16 mouse cellular contexts compared by ENCODE assay signal in genomic region chr14:77214848-77215247, GRCm38 (mm10). TPM values are rescaled to one million over a fixed set of nuclear protein-coding genes. Genes with fewer than 3 reads are reported as not detected.
DNase-seq lines count a peak whose midpoint lies in the region; ATAC-seq lines count a peak whose summit lies in the region.
"Had no signal": no experiment of that assay in that cellular context is flagged by ENCODE, and none has a peak within 500 bp of the region (broad histone marks: within the 10 kb centered on the region; RNA-seq: fewer than 3 reads in every experiment).

No protein-coding gene starts in this region.

- no peak overlapping the region for H3K27ac ChIP-seq in heart, embryonic 12.5 days (ENCODE audit: poor library complexity, severe bottlenecking)
- no peak overlapping the region for H3K27ac ChIP-seq in intestine, embryonic 15.5 days
- H3K27ac ChIP-seq: forebrain, embryonic 12.5 days; liver, embryonic 13.5 days; lung, embryonic 15.5 days; midbrain, embryonic 12.5 days; neural tube, embryonic 13.5 days had no signal

- intact Hi-C loops in left cerebral cortex, postnatal 14 days (cut with DNase I): no loop called here

- peak; percentile 61 for DNase-seq in heart, adult 11 months
- peak; percentile 39 to 48 for DNase-seq in right cerebral cortex, adult 2 months (ENCODE audit: low spot score in 2 of 2)
- DNase-seq in right cerebral cortex, postnatal 14 days: no peak
- DNase-seq in left cerebral cortex, postnatal 14 days (ENCODE audit: low spot score in 2 of 2): peak; percentile 45 to 63
- DNase-seq in lung, postnatal 10 days: no peak
- DNase-seq: cerebellum, adult 18-20 months; kidney, adult 8-10 months; kidney, postnatal 36 days; liver, embryonic 13.5 days had no signal

- no peaks in the 10 kb centered on the region for H3K27me3 ChIP-seq in heart, embryonic 12.5 days (replicated peaks)
- no peaks in the 10 kb centered on the region for H3K27me3 ChIP-seq in intestine, embryonic 15.5 days (replicated peaks)
- H3K27me3 ChIP-seq: forebrain, embryonic 12.5 days; liver, embryonic 13.5 days; lung, embryonic 15.5 days; midbrain, embryonic 12.5 days; neural tube, embryonic 13.5 days had no signal

- H3K4me3 ChIP-seq in heart, embryonic 12.5 days: no peak overlapping the region
- no peak overlapping the region for H3K4me3 ChIP-seq in intestine, embryonic 15.5 days (replicated peaks)
- H3K4me3 ChIP-seq: forebrain, embryonic 12.5 days; liver, embryonic 13.5 days; lung, embryonic 15.5 days; midbrain, embryonic 12.5 days; neural tube, embryonic 13.5 days had no signal

- no peak for ATAC-seq in heart, embryonic 12.5 days (ENCODE audit: insufficient number of reproducible peaks, low FRiP score)
- no peak for ATAC-seq in intestine, embryonic 15.5 days

- no peak overlapping the region for H3K9ac ChIP-seq in heart, embryonic 12.5 days
- H3K9ac ChIP-seq in intestine, embryonic 15.5 days: no peak overlapping the region
- H3K9ac ChIP-seq: forebrain, embryonic 12.5 days; liver, embryonic 13.5 days; lung, embryonic 15.5 days; midbrain, embryonic 12.5 days; neural tube, embryonic 13.5 days had no signal

- H3K4me1 ChIP-seq in heart, embryonic 12.5 days (replicated peaks): no peaks in the 10 kb centered on the region
- no peaks in the 10 kb centered on the region for H3K4me1 ChIP-seq in intestine, embryonic 15.5 days (replicated peaks)
- H3K4me1 ChIP-seq: liver, embryonic 13.5 days; lung, embryonic 15.5 days had no signal

- 82% methylated on average over 6 of the region's 6 CpGs for WGBS in heart, embryonic 12.5 days
- 80% methylated on average over 6 of the region's 6 CpGs for WGBS in intestine, embryonic 15.5 days

- no peaks in the 10 kb centered on the region for H3K36me3 ChIP-seq in heart, embryonic 12.5 days
- H3K36me3 ChIP-seq in intestine, embryonic 15.5 days: no peaks in the 10 kb centered on the region
- H3K36me3 ChIP-seq: forebrain, embryonic 12.5 days; liver, embryonic 13.5 days; lung, embryonic 15.5 days; midbrain, embryonic 12.5 days; neural tube, embryonic 13.5 days had no signal

- no peak overlapping the region for H3K4me2 ChIP-seq in heart, embryonic 12.5 days
- no peak overlapping the region for H3K4me2 ChIP-seq in intestine, embryonic 15.5 days (replicated peaks)
- H3K4me2 ChIP-seq: forebrain, embryonic 12.5 days; liver, embryonic 13.5 days; lung, embryonic 15.5 days; midbrain, embryonic 12.5 days; neural tube, embryonic 13.5 days had no signal

- no peaks in the 10 kb centered on the region for H3K9me3 ChIP-seq in heart, embryonic 12.5 days (replicated peaks)
- no peaks in the 10 kb centered on the region for H3K9me3 ChIP-seq in intestine, embryonic 15.5 days
- H3K9me3 ChIP-seq: forebrain, embryonic 12.5 days; liver, embryonic 13.5 days; lung, embryonic 15.5 days; midbrain, embryonic 12.5 days; neural tube, embryonic 13.5 days had no signal

RNA-seq across cellular contexts. Expression of gene Enox1, which starts 58.3 kb away (rescaled TPM):
- 3.2 and 4.5 TPM in 2 replicates for polyA plus RNA-seq in heart, embryonic 12.5 days (2016; fragmentation: Nextera tagmentation; extraction: Ambion mirVana)
- 10 to 100 TPM; 50.6 to 51.7 TPM for total RNA-seq in left cerebral cortex, postnatal 14 days (2021)
- 5.0 and 6.3 TPM in 2 replicates for polyA plus RNA-seq in intestine, embryonic 15.5 days (2015; fragmentation: Nextera tagmentation; extraction: Ambion mirVana)
- total RNA-seq: MEL had no signal

Comparison
In these comparisons a context has a peak if more than half of its experiments do, and no peak if none do; other contexts are left out.
1. DNase-seq: peak in heart, adult 11 months (single experiment), right cerebral cortex, adult 2 months (2 of 2) and left cerebral cortex, postnatal 14 days (2 of 2); none in right cerebral cortex, postnatal 14 days (single experiment) and lung, postnatal 10 days (single experiment).